Mouse (Mus musculus) brain, embryonic 14.5 days (tissue): ENCODE data around the gene Mrps12. TPM values are rescaled to one million over a fixed set of nuclear protein-coding genes. Genes with fewer than 3 reads are reported as not detected.

ENCODE experiments used
- DNase-seq: peaks from one replicate; pipeline ENCODE4 v3.0.0-alpha.2; 2011; ENCODE audit warnings: low read depth
- CTCF ChIP-seq: fragments of 200-500 bp; IDR thresholded peaks from 2 replicates; pipeline ENCODE4 v1.5.1; 2012; ENCODE audit warnings: inconsistent platforms, mild to moderate bottlenecking, moderate library complexity, borderline replicate concordance; ENCODE audit not compliant: insufficient read depth, insufficient read length; ENCODE audit errors: extremely low read depth
- POLR2A ChIP-seq: fragments of 200-500 bp; IDR thresholded peaks from 2 replicates; pipeline ENCODE4 v1.6.1; 2012; ENCODE audit warnings: mild to moderate bottlenecking, inconsistent platforms, borderline replicate concordance; ENCODE audit not compliant: poor library complexity, insufficient read depth, insufficient read length, severe bottlenecking; ENCODE audit errors: extremely low read depth
- polyA plus RNA-seq: library from polyadenylated mRNA; depleted of rRNA; stranded (reverse); fragments of >200 nt; gene quantifications from 2 replicates; pipeline ENCODE4 v1.2.3, GENCODE M21; 2012; rRNA removed

Gene Mrps12
- 68.0 and 91.1 TPM in 2 replicates for polyA plus RNA-seq

GRCm38 (mm10) chr7:28741709-28742438, at the start of gene Mrps12, which contains the start of gene Sars2:
Mrps12 (minus strand) TSS chr7:28741820.
Sars2 (plus strand) TSS chr7:28741992.
- TF ChIP-seq POLR2A (peak; percentile 72; the same call in 1 of the 2 replicates), CTCF (peak; percentile 90)

GRCm38 (mm10) chr7:28790066-28790806, 48.6 kb upstream of the Mrps12 start:
- DNase-seq = no peak
- TF ChIP-seq CTCF (peak; percentile 36; the same call in 1 of the 2 replicates), POLR2A (no peak)

More at GRCm38 (mm10) chr7:28741709-28742438, at the start of gene Mrps12, which contains the start of gene Sars2:
- peak; percentile 99 for DNase-seq

- no peak for DNase-seq
- TF ChIP-seq POLR2A (no peak), CTCF (no peak)
Observed at GRCm38 (mm10) chr7:28789235-28789634, 47.6 kb upstream of the Mrps12 start.

- no peak for DNase-seq
- TF ChIP-seq POLR2A (no peak), CTCF (no peak)
Observed at GRCm38 (mm10) chr7:28788307-28789195, 46.9 kb upstream of the Mrps12 start, which contains the start of gene Rinl. Rinl (plus strand) TSS chr7:28788969.

GRCm38 (mm10) chr7:28787884-28788283, 46.3 kb upstream of the Mrps12 start:
- DNase-seq = no peak
- no peak for TF ChIP-seq CTCF
- TF ChIP-seq POLR2A = no peak

- no peak for TF ChIP-seq CTCF
Observed at GRCm38 (mm10) chr7:28785161-28785560, 43.5 kb upstream of the Mrps12 start.

GRCm38 (mm10) chr7:28781261-28781663, 39.6 kb upstream of the Mrps12 start:
- TF ChIP-seq CTCF (no peak), POLR2A (no peak)
- no peak for DNase-seq

More at GRCm38 (mm10) chr7:28785161-28785560, 43.5 kb upstream of the Mrps12 start:
- DNase-seq = no peak

- TF ChIP-seq CTCF (no peak), POLR2A (no peak)
- DNase-seq = no peak
Observed at GRCm38 (mm10) chr7:28780857-28781256, 39.2 kb upstream of the Mrps12 start.

GRCm38 (mm10) chr7:28780067-28780658, 38.5 kb upstream of the Mrps12 start:
- TF ChIP-seq CTCF (peak; percentile 79), POLR2A (no peak)
- DNase-seq = peak; percentile 89

GRCm38 (mm10) chr7:28778825-28779224, 37.2 kb upstream of the Mrps12 start:
- DNase-seq = no peak
- no peak for TF ChIP-seq POLR2A
- no peak for TF ChIP-seq CTCF
